Mouse (Mus musculus): ENCODE measurements around the gene Dusp11.
"Not testable (repeated sequence)": the region's sequence is repeated elsewhere in the genome, so short reads cannot be mapped to it uniquely, and the experiment has no call there.

- TF ChIP-seq MAX (IDR thresholded peaks at IDR 0.05); USF1 (IDR thresholded peaks at IDR 0.05; ENCODE audit: low read depth): not testable (repeated sequence)
Observed at GRCm38 (mm10) chr6:85989570-85989969, 28.1 kb upstream of the Dusp11 start.
